Mouse (Mus musculus) layer of hippocampus, postnatal 10 days (tissue): ENCODE data around the gene Gast. TPM values are rescaled to one million over a fixed set of nuclear protein-coding genes. Genes with fewer than 3 reads are reported as not detected.
A peak's percentile ranks its signal among the peaks of the same experiment; 100 is the strongest.
"Not testable (repeated sequence)": the region's sequence is repeated elsewhere in the genome, so short reads cannot be mapped to it uniquely, and the experiment has no call there.

ENCODE experiments used
- DNase-seq, 2 experiments: peaks; one replicate each; pipeline ENCODE4 v3.0.0; 2021; ENCODE audit warnings: low spot score in 2 of 2
- total RNA-seq, 2 experiments: library from RNA; stranded (reverse); gene quantifications; 2 replicates each; pipeline ENCODE4 v1.2.3; 2021

The Gast gene
- total RNA-seq, 2 experiments from 2014 or later, result not detected

- peak; percentile 87 to 93 for DNase-seq
Observed at GRCm38 (mm10) chr11:100320172-100320630, 14.0 kb upstream of the Gast start.

DNA sequence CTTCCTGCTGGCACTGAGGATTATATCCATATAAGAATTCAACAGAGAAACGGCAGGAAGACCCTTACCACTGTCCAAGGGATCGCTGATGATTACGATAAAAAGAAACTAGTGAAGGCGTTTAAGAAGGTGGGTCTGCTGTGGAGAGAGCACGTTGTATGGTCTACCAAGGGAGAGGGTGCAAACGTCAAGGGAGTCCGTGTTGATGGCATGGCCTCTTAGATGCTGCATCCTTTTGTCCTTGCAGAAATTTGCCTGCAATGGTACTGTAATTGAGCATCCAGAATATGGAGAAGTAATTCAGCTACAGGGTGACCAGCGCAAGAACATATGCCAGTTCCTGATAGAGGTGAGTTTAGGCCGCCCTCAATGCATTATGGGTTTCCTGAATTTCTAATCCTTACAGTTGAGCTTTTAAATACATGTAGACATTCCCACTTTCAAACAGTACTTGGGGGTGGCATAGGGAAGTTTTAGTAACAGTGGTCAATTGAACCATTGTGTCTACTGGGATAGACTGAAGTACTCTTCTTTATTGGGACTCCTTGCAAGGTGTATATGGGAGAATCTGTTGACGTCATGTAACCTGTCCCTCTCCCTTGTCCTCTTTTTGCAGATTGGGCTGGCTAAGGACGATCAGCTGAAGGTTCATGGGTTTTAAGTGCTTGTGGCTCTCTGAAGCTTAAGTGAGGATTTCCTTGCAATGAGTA is 13.4 kb upstream of the Gast start:
- not testable (repeated sequence) for DNase-seq

DNA sequence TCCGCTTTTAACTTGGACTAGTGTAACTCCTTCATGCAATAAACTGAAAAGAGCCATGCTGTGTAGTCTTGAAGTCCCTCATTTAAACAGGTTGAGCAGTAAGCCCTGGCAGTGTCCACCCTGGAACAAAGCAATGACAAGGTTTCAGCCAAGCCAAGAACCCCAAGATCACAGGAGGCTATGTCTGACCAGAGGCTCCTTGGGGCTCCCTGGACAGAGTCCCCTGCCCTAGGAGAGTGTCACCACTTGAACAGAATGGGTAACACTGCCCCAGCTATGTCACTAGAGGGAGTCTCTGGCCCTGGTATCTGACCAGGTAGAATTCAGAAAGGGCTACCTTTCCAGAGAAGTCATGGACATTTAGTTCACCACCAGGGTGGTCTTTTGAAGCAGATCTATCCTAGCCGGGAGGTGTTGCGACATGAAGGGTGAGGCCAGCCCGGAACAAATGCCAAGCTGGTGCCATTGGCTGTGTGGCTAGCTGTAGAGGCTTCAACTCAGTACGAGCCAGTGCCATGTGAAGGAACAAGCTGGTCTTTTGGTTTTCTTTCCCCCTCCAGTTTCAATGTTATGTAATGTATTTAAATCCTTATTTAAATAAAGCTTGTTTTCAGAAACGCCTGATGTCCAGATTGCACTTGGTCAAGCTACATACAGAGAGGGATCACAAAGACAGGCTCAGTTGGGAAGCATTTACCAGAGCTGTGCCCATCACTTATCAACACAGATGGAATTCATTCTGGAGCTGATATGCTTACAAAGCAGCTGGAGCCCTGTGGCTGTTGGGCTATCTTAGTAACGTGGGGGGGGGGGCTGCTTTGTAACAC is 12.5 kb upstream of the Gast start:
- not testable (repeated sequence) for DNase-seq

DNA sequence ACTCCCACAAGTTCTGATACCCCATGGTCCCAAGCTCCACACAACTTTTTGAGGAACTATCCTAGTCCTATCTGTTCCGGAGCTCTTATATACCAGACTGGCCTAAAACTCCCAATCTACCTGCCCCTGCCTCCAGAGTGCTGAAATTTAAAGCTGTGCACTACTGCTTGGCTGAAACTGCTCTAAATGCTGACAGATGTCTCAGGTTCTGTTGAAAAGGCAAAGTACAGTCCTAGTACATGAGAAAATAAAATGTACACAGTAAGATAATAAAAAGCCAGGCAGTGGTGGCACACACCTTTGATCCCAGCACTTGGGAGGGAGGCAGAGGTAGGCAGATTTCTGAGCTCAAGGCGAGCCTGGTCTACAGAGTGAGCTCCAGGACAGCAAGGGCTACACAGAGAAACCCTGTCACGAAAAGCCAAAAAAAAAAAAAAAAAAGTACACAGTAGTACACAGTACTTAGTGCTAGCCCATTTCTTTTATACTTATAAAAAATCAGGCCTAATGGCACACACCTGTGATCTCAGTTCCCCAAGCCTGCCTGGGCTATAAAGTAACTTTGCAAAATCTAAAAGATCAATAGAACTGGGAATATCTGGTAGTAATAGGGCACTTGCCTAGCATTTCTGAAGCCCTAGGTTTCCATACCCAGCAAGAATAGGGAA is 11.5 kb upstream of the Gast start:
- DNase-seq, result no peak

- peak; percentile 55 to 73 for DNase-seq
Observed at GRCm38 (mm10) chr11:100323578-100323977, 10.6 kb upstream of the Gast start.

- DNase-seq, result no peak
Observed at GRCm38 (mm10) chr11:100325062-100325629, 9.1 kb upstream of the Gast start.

- no peak for DNase-seq
Observed at GRCm38 (mm10) chr11:100327316-100327715, 6.9 kb upstream of the Gast start.

GRCm38 (mm10) chr11:100327761-100328160 is 6.4 kb upstream of the Gast start:
- no peak for DNase-seq

- no peak for DNase-seq
Observed at GRCm38 (mm10) chr11:100330235-100330634, 4.0 kb upstream of the Gast start.

- not testable (repeated sequence) for DNase-seq
Observed at GRCm38 (mm10) chr11:100330816-100331375, 3.3 kb upstream of the Gast start.

DNA sequence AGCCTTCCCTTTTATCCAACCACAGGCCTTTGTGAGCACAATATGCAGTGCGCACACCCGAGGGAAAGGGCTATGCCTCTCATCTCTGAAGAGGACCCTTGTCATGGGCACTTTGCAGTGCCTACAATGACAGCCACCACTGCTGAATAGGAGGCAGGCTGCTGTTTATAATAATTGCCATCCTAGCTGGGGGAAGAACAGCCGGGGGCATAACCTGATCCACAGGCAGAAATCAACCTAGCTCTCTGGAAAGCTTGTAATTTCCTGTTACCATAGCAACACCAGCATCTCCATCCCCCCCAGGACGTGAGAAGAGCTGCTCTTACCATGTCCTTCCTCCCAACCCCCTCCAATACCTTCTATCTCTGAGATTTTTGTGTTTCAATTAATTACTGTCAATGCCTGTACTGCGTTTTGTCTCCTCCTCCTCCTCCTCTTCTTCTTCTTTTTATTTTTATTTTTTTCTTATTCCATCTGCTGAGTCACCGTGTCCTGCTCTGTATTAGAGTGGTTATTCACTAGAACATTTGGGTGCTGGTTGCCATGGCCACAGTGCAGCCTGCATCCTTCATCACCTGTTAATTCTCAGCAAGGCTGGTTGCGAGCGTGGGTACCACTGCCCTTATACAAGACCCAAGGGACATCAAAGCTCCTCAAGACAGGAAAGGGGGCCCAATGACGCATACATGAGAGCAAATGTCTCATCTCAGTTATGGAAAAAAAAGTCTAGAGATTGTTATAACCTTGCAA is 1.3 kb upstream of the Gast start:
- peak in 1 of 2 experiments; percentile 45 for DNase-seq

- no peak for DNase-seq
Observed at GRCm38 (mm10) chr11:100335731-100336130, 1.5 kb downstream of the Gast start.

DNA sequence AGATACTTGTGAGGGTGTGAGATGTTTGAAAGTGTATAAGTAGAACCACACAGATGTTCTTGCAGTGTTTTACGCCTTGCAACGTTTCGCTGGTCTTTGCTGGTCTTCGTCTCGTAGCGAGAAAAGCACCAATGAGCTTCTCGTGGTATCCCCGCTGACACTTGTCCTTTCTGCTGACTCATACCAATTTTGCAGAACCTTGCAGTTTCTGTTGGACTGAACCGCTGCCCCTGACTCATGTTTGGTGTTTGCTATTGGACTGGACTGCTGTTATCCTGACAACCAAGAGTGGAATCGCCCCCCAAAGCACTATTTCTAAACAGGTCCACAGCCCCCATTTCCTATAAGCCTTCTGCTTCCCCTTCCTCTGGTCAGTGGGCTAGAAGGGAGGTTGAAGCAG is 10.1 kb downstream of the Gast start:
- DNase-seq, result no peak

GRCm38 (mm10) chr11:100352076-100352857 is 18.1 kb downstream of the Gast start:
- peak in 1 of 2 experiments; percentile 51 for DNase-seq

- peak; percentile 54 to 68 for DNase-seq
Observed at GRCm38 (mm10) chr11:100355151-100355951, 21.1 kb downstream of the Gast start.

GRCm38 (mm10) chr11:100355972-100356818 is 22.0 kb downstream of the Gast start, which contains the start of gene Hap1:
Gene Hap1, minus strand, starts transcription at chr11:100356128.
- peak; percentile 73 to 81 for DNase-seq

DNA sequence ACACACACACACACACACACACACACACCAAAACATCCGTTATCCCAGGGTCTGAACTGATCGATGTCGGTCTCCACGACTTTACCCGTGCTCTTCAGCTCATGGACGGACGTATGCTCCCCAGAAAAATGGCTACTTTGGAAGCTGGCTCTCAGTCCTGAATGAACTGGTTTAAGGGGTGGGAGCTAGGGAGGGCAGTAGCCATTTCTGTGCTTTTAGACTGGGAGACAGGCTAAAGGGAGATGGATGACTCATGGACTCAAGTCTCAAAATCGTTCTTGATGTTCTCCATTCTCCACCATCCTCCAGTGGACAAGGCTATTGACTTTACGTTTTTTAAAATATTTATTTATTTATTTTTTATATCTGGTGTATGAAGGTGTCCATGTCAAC is 22.6 kb downstream of the Gast start:
- no peak for DNase-seq

- no peak for DNase-seq
Observed at GRCm38 (mm10) chr11:100357408-100357807, 23.2 kb downstream of the Gast start.
